Mouse (Mus musculus): ENCODE measurements around the gene Tmem82. TPM values are rescaled to one million over a fixed set of nuclear protein-coding genes. Genes with fewer than 3 reads are reported as not detected.

Tmem82 gene
- polyA plus RNA-seq, 1 experiment from 2014 or later: 1.0 TPM

- Histone ChIP-seq H3K27ac (0 out of 2 replicates have a peak overlapping the region, but pooled peaks have one; percentile 5), H3K4me1 (peaks cover 10% of the 10 kb centered on the region), H3K4me3 (no peak overlapping the region), H3K27me3 (ENCODE audit: poor library complexity, severe bottlenecking) (no peaks in the 10 kb centered on the region), H3K9me3 (no peaks in the 10 kb centered on the region), H3K36me3 (replicated peaks) (no peaks in the 10 kb centered on the region)
- WGBS: 35% methylated on average over 7 of the region's 7 CpGs
- DNase-seq (ENCODE audit: extremely low spot score, low spot score): no peak
Measured at GRCm38 (mm10) chr4:141565325-141565724, 53.1 kb downstream of the Tmem82 start.

DNA sequence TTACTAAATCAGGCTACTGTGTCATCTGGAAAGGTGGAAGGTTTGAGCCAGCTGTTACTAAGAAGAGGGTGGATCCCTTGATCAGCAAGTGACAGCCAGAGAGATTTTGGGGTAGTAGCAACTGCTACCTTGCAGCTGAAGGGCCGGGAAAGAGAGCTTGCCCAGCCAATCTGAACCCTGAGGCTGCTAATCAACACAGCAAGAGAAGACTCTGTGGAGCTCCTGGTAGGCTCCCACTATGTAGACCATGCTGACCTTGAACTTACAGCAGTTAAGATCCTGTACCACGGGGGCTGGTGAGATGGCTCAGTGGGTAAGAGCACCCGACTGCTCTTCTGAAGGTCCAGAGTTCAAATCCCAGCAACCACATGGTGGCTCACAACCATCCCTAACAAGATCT lies 53.8 kb downstream of the Tmem82 start:
- DNase-seq (ENCODE audit: extremely low spot score, low spot score): no peak
- WGBS: 78% methylated on average over 3 of the region's 3 CpGs
- H3K27ac ChIP-seq: no peak overlapping the region

DNA sequence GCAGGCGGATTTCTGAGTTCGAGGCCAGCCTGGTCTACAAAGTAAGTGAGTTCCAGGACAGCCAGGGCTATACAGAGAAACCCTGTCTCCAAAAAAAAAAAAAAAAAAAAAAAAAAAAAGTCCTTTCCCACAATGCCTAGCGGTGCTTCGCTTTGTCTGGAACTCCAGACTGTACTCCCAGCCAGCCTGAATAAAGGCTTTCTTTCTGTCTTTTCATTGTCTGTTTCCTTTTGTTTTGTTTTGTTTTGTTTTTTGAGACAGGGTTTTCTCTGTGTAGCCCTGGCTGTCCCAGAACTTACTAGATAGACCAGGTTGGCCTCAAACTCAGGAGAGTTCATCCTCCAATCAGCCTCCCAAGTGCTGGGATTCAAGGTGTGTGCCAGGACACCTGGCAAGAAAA lies 54.2 kb downstream of the Tmem82 start:
- no peaks in the 10 kb centered on the region for H3K9me3 ChIP-seq
- H3K27ac ChIP-seq: no peak overlapping the region
- peaks cover 21% of the 10 kb centered on the region for H3K4me1 ChIP-seq
- 97% methylated on average over 4 of the region's 4 CpGs for WGBS
- H3K4me3 ChIP-seq: no peak overlapping the region
- DNase-seq (ENCODE audit: extremely low spot score, low spot score): no peak
- H3K27me3 ChIP-seq (ENCODE audit: poor library complexity, severe bottlenecking): no peaks in the 10 kb centered on the region
- no peaks in the 10 kb centered on the region for H3K36me3 ChIP-seq (replicated peaks)

More for the DNA sequence above, 53.8 kb downstream of the Tmem82 start:
- H3K4me1 ChIP-seq: peaks cover 17% of the 10 kb centered on the region
- H3K9me3 ChIP-seq: no peaks in the 10 kb centered on the region
- H3K27me3 ChIP-seq (ENCODE audit: poor library complexity, severe bottlenecking): no peaks in the 10 kb centered on the region
- no peaks in the 10 kb centered on the region for H3K36me3 ChIP-seq (replicated peaks)
- H3K4me3 ChIP-seq: no peak overlapping the region

Other genes with a start within 250 kb of the Tmem82 start
- gene Clcnka, start 219.9 kb downstream of the Tmem82 start, polyA plus RNA-seq (2016; fragmentation: Nextera tagmentation; extraction: Ambion mirVana): 0.05 and 0.06 TPM in 2 replicates
- gene Clcnkb, start 202.6 kb downstream of the Tmem82 start, polyA plus RNA-seq (2016; fragmentation: Nextera tagmentation; extraction: Ambion mirVana): not detected in 2 replicates
- gene Hspb7, start 197.9 kb downstream of the Tmem82 start, polyA plus RNA-seq (2016; fragmentation: Nextera tagmentation; extraction: Ambion mirVana): not detected in 2 replicates
- gene Srarp, start 182.5 kb downstream of the Tmem82 start, polyA plus RNA-seq (2016; fragmentation: Nextera tagmentation; extraction: Ambion mirVana): not detected in 2 replicates
- gene Zbtb17, start 174.0 kb downstream of the Tmem82 start, polyA plus RNA-seq (2016; fragmentation: Nextera tagmentation; extraction: Ambion mirVana): 58.9 and 61.1 TPM in 2 replicates
- 10.7 and 12.0 TPM in 2 replicates for gene Spen, start 80.0 kb downstream of the Tmem82 start, polyA plus RNA-seq (2016; fragmentation: Nextera tagmentation; extraction: Ambion mirVana)
- 23.2 and 30.1 TPM in 2 replicates for gene Fblim1, start 12.5 kb downstream of the Tmem82 start, polyA plus RNA-seq (2016; fragmentation: Nextera tagmentation; extraction: Ambion mirVana)
- gene Slc25a34, start 5.2 kb upstream of the Tmem82 start, polyA plus RNA-seq (2016; fragmentation: Nextera tagmentation; extraction: Ambion mirVana): not detected in 2 replicates
- gene Plekhm2, start 46.3 kb upstream of the Tmem82 start, polyA plus RNA-seq (2016; fragmentation: Nextera tagmentation; extraction: Ambion mirVana): 4.0 and 4.4 TPM in 2 replicates
- 2.5 and 3.8 TPM in 2 replicates for gene Rsc1a1, start 67.0 kb upstream of the Tmem82 start, polyA plus RNA-seq (2016; fragmentation: Nextera tagmentation; extraction: Ambion mirVana)
- gene Ddi2, start 104.8 kb upstream of the Tmem82 start, polyA plus RNA-seq (2016; fragmentation: Nextera tagmentation; extraction: Ambion mirVana): 27.3 and 27.4 TPM in 2 replicates
- gene Agmat, start 128.0 kb upstream of the Tmem82 start, polyA plus RNA-seq (2016; fragmentation: Nextera tagmentation; extraction: Ambion mirVana): not detected in 2 replicates
- gene Dnajc16, start 172.3 kb upstream of the Tmem82 start, polyA plus RNA-seq (2016; fragmentation: Nextera tagmentation; extraction: Ambion mirVana): 4.8 TPM in 2 replicates
- 23.4 and 24.8 TPM in 2 replicates for gene Casp9, start 175.0 kb upstream of the Tmem82 start, polyA plus RNA-seq (2016; fragmentation: Nextera tagmentation; extraction: Ambion mirVana)
- gene Cela2a, start 207.5 kb upstream of the Tmem82 start, polyA plus RNA-seq (2016; fragmentation: Nextera tagmentation; extraction: Ambion mirVana): not detected in 2 replicates
- gene Ctrc, start 227.7 kb upstream of the Tmem82 start, polyA plus RNA-seq (2016; fragmentation: Nextera tagmentation; extraction: Ambion mirVana): not detected in 2 replicates

All from forebrain, embryonic 10.5 days (tissue).